Mouse (Mus musculus) urinary bladder, adult 18-20 months (tissue): ENCODE results near the gene Zfp937.
"Not testable (repeated sequence)": the region's sequence is repeated elsewhere in the genome, so short reads cannot be mapped to it uniquely, and the experiment has no call there.

ENCODE experiments used
- DNase-seq, 2 experiments: peaks; one replicate each; pipeline ENCODE4 v3.0.0; 2022; ENCODE audit warnings: low spot score in 2 of 2, mixed read lengths in 2 of 2

Gene Zfp937

DNA sequence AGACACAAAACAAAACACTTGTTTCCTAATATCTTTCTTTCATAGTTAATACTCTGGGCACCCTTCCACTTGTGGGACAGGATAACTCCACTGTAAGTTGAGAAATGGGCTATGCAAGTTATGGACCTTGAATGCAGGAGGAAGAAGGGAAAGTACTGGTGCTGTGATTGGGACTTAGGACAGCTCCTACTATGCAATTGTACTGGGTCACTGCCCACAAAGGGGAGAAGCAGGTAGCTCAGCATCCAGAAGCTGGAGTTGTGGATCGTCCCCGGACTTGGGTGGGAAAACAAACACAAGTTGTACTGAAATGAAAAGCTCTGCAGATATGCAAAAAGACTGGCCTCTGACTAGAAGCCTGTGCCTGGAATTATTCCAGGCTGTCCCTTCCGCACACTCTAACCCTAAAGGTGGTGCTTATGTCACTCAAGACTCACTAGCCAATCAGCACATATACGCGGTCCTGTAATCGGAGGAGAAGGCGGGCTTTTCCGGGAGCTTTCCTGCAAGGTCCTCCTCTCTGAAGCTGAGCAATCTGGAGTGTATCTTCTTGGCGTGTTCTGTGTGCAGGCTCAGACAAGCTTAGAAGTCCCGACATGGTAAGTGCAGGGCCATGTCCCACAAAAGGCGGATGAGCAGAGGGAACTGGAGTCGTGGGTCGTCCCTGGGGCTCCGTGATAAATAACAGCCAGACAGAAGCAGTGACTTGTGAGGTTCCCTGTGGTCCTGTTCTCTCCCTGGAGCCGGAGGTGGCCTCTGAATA, at the start of gene Zfp937:
Zfp937 (plus strand) TSS at position 474 of the 763 bp plus-strand sequence.
- peak; percentile 45 to 83 for DNase-seq

DNA sequence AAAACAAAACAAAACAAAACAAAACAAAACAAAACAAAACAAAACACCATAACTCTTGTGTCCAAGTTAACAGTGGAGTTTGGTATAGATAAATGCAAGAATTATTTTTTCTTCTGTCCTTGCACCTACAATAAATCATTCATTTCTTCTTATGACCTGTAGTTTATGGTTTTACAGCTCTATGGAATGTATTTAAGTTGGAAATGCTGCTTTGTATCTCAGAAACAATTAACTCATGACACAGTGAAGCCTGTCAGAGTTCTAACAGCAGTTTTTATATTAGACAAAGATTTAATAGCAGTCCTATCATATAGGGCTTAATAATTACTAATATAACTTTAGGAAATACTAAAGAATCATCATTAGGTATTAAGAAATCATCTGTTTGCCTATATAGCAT, 44.0 kb upstream of the Zfp937 start:
- no peak for DNase-seq

DNA sequence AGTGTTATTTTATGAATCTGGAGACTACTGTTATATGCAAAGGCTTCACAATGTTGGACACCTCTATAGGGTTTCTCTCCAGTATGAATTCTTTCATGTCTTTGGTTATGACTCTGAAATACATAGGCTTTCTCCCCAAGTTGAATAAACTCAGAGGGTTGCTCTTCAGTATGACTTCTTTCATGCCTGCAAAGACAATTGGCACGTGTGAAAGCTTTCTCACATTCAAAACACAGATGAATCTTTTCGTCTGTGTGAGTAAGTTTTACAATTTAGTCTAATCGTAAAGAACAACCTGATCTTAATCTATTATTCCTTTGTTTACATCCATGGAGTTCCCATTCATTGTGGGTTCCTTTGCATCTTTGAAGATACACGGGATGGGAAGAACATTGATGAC, 38.3 kb upstream of the Zfp937 start, which contains the start of gene Gm10770:
Gm10770 (minus strand) TSS at position 101 of the 400 bp plus-strand sequence.
- not testable (repeated sequence) for DNase-seq

- not testable (repeated sequence) for DNase-seq
These were observed 36.8 kb upstream of the Zfp937 start for GRCm38 (mm10) chr2:150181046-150181445.

- DNase-seq, result not testable (repeated sequence)
These were observed 36.3 kb upstream of the Zfp937 start, which contains the start of gene Gm14139 for GRCm38 (mm10) chr2:150181570-150181999. Gene Gm14139, plus strand, starts transcription at chr2:150181755.

DNA sequence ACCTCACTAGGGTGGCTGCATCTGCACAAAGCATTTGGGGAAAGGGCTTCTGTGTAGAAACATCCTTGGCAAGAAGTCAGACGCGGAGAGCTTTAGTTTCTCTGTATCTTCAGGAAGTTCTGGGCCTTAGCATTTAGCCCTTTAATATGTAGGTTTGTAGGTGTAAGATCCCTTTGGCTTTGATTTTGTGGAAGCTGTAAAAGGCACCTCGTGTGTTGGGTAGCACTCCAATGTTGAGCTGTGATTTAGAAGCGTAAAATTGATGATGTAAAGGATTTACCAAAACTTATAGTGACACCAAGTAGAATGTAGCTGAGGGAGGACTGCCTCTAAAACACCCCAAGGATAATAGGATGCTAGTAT, 471 bp downstream of the Zfp937 start:
- not testable (repeated sequence) for DNase-seq

DNA sequence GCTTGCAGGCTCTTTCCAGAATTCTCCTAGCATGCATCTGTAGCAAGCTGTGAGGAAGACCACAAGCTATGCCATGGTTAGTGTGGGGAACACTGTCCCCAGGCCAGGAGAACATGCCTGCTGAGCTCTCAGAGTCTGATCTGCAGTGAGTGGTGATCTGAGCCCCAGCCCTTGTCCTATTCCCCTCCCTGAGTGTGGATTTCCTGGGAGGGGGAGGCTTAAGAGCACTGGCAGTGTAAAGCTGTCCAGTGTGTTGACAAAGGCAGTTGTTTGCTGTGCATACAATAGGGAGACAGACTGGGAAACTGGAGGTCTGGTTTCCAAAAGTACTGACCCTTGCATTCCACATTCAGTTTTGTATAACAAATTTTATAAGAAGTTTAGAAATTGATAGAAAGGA, 5.4 kb downstream of the Zfp937 start:
- DNase-seq, result not testable (repeated sequence)

GRCm38 (mm10) chr2:150243211-150243610, 25.3 kb downstream of the Zfp937 start:
- no peak for DNase-seq

DNA sequence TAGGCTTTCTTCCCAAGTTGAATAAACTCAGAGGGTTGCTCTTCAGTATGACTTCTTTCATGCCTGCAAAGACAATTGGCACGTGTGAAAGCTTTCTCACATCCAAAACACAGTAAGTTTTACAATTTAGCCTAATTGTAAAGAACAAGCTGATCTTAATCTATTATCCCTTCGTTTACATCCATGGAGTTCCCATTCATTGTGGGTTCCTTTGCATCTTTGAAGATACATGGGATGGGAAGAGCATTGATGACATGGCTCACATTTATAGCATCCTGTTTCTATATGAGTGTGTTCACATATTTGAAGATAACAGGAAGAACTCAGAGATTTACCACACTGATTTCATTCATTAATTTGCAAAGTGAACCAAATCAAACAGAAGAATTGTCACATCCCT, 37.6 kb downstream of the Zfp937 start, which contains the start of gene Gm21994:
Gm21994 (minus strand) TSS at position 101 of the 400 bp plus-strand sequence.
- not testable (repeated sequence) for DNase-seq

DNA sequence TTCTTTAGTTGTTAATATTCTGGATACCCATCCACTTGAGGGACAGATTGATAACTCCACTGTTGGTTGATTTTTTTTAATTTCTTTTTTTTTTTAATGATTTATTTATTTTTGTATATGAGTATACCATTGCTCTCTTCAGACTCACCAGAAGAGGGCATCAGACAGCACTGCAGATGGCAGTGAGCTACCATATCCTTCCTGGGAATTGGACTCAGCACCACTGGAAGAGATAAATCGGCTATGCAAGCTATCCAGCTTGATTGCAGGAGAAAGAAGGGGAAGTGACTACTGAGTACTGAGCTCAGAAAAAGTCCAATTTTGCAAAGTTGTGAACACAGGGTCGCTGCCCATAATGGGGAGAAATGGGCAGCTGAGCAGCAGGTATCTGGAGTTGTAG, 39.0 kb downstream of the Zfp937 start:
- not testable (repeated sequence) for DNase-seq

- DNase-seq, result not testable (repeated sequence)
These were observed 39.4 kb downstream of the Zfp937 start, which contains the start of gene Gm14124 for GRCm38 (mm10) chr2:150257291-150257690. Gene Gm14124, plus strand, starts transcription at chr2:150257517.
